Mouse (Mus musculus): ENCODE data around the gene Atl1. TPM values are rescaled to one million over a fixed set of nuclear protein-coding genes. Genes with fewer than 3 reads are reported as not detected.
A peak's percentile ranks its signal among the peaks of the same experiment; 100 is the strongest.

Gene Atl1
- polyA plus RNA-seq (2015; fragmentation: Nextera tagmentation; extraction: Ambion mirVana): 4.5 and 7.2 TPM in 2 replicates

- Histone ChIP-seq H3K4me1 (ENCODE audit: control insufficient read depth, insufficient read depth, low read length) (peaks cover 26% of the 10 kb centered on the region), H3K4me2 (ENCODE audit: low read depth, low read length) (peak within 1 kb of the TSS; percentile 82), H3K36me3 (ENCODE audit: control insufficient read depth, insufficient read depth, low read length) (no peaks in the 10 kb centered on the region), H3K4me3 (replicated peaks; ENCODE audit: low read length) (peak within 1 kb of the TSS; percentile 94), H3K9me3 (replicated peaks; ENCODE audit: control insufficient read depth, low read length) (no peaks in the 10 kb centered on the region), H3K9ac (ENCODE audit: low read length) (peak within 1 kb of the TSS; percentile 97), H3K27ac (ENCODE audit: low read length) (peak within 1 kb of the TSS; percentile 93), H3K27me3 (ENCODE audit: control insufficient read depth, insufficient read depth, low read length) (no peaks in the 10 kb centered on the region)
- under 1% methylated on average over 118 of the region's 118 CpGs for WGBS
- ATAC-seq (ENCODE audit: insufficient read depth, low FRiP score): peak; percentile 94
These were observed at the start of gene Atl1, which contains the start of gene Map4k5 for GRCm38 (mm10) chr12:69892371-69893251. Gene Atl1, plus strand, starts transcription at chr12:69892614. Gene Map4k5, minus strand, starts transcription at chr12:69893200.

- Histone ChIP-seq H3K9me3 (replicated peaks; ENCODE audit: control insufficient read depth, low read length) (no peaks in the 10 kb centered on the region), H3K27me3 (ENCODE audit: control insufficient read depth, insufficient read depth, low read length) (no peaks in the 10 kb centered on the region), H3K4me3 (replicated peaks; ENCODE audit: low read length) (no peak overlapping the region), H3K4me2 (ENCODE audit: low read depth, low read length) (no peak overlapping the region), H3K9ac (ENCODE audit: low read length) (no peak overlapping the region), H3K27ac (ENCODE audit: low read length) (no peak overlapping the region), H3K4me1 (ENCODE audit: control insufficient read depth, insufficient read depth, low read length) (no peaks in the 10 kb centered on the region), H3K36me3 (ENCODE audit: control insufficient read depth, insufficient read depth, low read length) (0 out of 2 replicates have a peak, but pooled peaks cover 8% of the 10 kb centered on the region)
- WGBS: 77% methylated on average over 19 of the region's 19 CpGs
- no peak for ATAC-seq (ENCODE audit: insufficient read depth, low FRiP score)
These were observed 48.6 kb upstream of the Atl1 start for GRCm38 (mm10) chr12:69843531-69844445.

- Histone ChIP-seq H3K4me3 (replicated peaks; ENCODE audit: low read length) (no peak overlapping the region), H3K9ac (ENCODE audit: low read length) (no peak overlapping the region), H3K4me1 (ENCODE audit: control insufficient read depth, insufficient read depth, low read length) (no peaks in the 10 kb centered on the region), H3K9me3 (replicated peaks; ENCODE audit: control insufficient read depth, low read length) (no peaks in the 10 kb centered on the region), H3K4me2 (ENCODE audit: low read depth, low read length) (no peak overlapping the region), H3K36me3 (ENCODE audit: control insufficient read depth, insufficient read depth, low read length) (0 out of 2 replicates have a peak, but pooled peaks cover 8% of the 10 kb centered on the region), H3K27me3 (ENCODE audit: control insufficient read depth, insufficient read depth, low read length) (no peaks in the 10 kb centered on the region), H3K27ac (ENCODE audit: low read length) (no peak overlapping the region)
- no peak for ATAC-seq (ENCODE audit: insufficient read depth, low FRiP score)
- WGBS: 90% methylated on average over 9 of the region's 9 CpGs
These were observed 46.7 kb upstream of the Atl1 start for GRCm38 (mm10) chr12:69845722-69846121.

GRCm38 (mm10) chr12:69846499-69846898 is 45.9 kb upstream of the Atl1 start:
- 0 out of 2 replicates have a peak, but pooled peaks cover 8% of the 10 kb centered on the region for H3K36me3 ChIP-seq (ENCODE audit: control insufficient read depth, insufficient read depth, low read length)
- H3K4me3 ChIP-seq (replicated peaks; ENCODE audit: low read length): no peak overlapping the region
- no peak overlapping the region for H3K9ac ChIP-seq (ENCODE audit: low read length)
- 91% methylated on average over 9 of the region's 9 CpGs for WGBS
- no peaks in the 10 kb centered on the region for H3K9me3 ChIP-seq (replicated peaks; ENCODE audit: control insufficient read depth, low read length)
- no peak for ATAC-seq (ENCODE audit: insufficient read depth, low FRiP score)
- no peaks in the 10 kb centered on the region for H3K27me3 ChIP-seq (ENCODE audit: control insufficient read depth, insufficient read depth, low read length)
- H3K4me1 ChIP-seq (ENCODE audit: control insufficient read depth, insufficient read depth, low read length): no peaks in the 10 kb centered on the region
- H3K4me2 ChIP-seq (ENCODE audit: low read depth, low read length): no peak overlapping the region
- no peak overlapping the region for H3K27ac ChIP-seq (ENCODE audit: low read length)

- H3K27ac ChIP-seq (ENCODE audit: low read length): no peak overlapping the region
These were observed 44.1 kb upstream of the Atl1 start for GRCm38 (mm10) chr12:69848083-69848878.

GRCm38 (mm10) chr12:69852288-69852687 is 40.1 kb upstream of the Atl1 start:
- Histone ChIP-seq H3K27ac (ENCODE audit: low read length) (no peak overlapping the region), H3K36me3 (ENCODE audit: control insufficient read depth, insufficient read depth, low read length) (0 out of 2 replicates have a peak, but pooled peaks cover 5% of the 10 kb centered on the region), H3K4me3 (replicated peaks; ENCODE audit: low read length) (no peak overlapping the region), H3K4me1 (ENCODE audit: control insufficient read depth, insufficient read depth, low read length) (no peaks in the 10 kb centered on the region), H3K27me3 (ENCODE audit: control insufficient read depth, insufficient read depth, low read length) (no peaks in the 10 kb centered on the region), H3K4me2 (ENCODE audit: low read depth, low read length) (no peak overlapping the region), H3K9ac (ENCODE audit: low read length) (no peak overlapping the region), H3K9me3 (replicated peaks; ENCODE audit: control insufficient read depth, low read length) (no peaks in the 10 kb centered on the region)
- WGBS: 87% methylated on average over 9 of the region's 9 CpGs
- ATAC-seq (ENCODE audit: insufficient read depth, low FRiP score): no peak

More at GRCm38 (mm10) chr12:69848083-69848878, 44.1 kb upstream of the Atl1 start:
- H3K4me3 ChIP-seq (replicated peaks; ENCODE audit: low read length): no peak overlapping the region
- 0 out of 2 replicates have a peak, but pooled peaks cover 8% of the 10 kb centered on the region for H3K36me3 ChIP-seq (ENCODE audit: control insufficient read depth, insufficient read depth, low read length)
- no peaks in the 10 kb centered on the region for H3K27me3 ChIP-seq (ENCODE audit: control insufficient read depth, insufficient read depth, low read length)
- 74% methylated on average over 12 of the region's 12 CpGs for WGBS
- no peak overlapping the region for H3K9ac ChIP-seq (ENCODE audit: low read length)
- no peaks in the 10 kb centered on the region for H3K9me3 ChIP-seq (replicated peaks; ENCODE audit: control insufficient read depth, low read length)
- H3K4me1 ChIP-seq (ENCODE audit: control insufficient read depth, insufficient read depth, low read length): no peaks in the 10 kb centered on the region
- ATAC-seq (ENCODE audit: insufficient read depth, low FRiP score): no peak
- no peak overlapping the region for H3K4me2 ChIP-seq (ENCODE audit: low read depth, low read length)

- no peaks in the 10 kb centered on the region for H3K9me3 ChIP-seq (replicated peaks; ENCODE audit: control insufficient read depth, low read length)
- H3K4me1 ChIP-seq (ENCODE audit: control insufficient read depth, insufficient read depth, low read length): peaks cover under 1% of the 10 kb centered on the region; the same call in 1 of the 2 replicates
- WGBS: 79% methylated on average over 11 of the region's 11 CpGs
- no peak overlapping the region for H3K9ac ChIP-seq (ENCODE audit: low read length)
- H3K27me3 ChIP-seq (ENCODE audit: control insufficient read depth, insufficient read depth, low read length): no peaks in the 10 kb centered on the region
- no peak overlapping the region for H3K27ac ChIP-seq (ENCODE audit: low read length)
- H3K4me3 ChIP-seq (replicated peaks; ENCODE audit: low read length): no peak overlapping the region
- ATAC-seq (ENCODE audit: insufficient read depth, low FRiP score): no peak
- 0 out of 2 replicates have a peak, but pooled peaks cover 5% of the 10 kb centered on the region for H3K36me3 ChIP-seq (ENCODE audit: control insufficient read depth, insufficient read depth, low read length)
- no peak overlapping the region for H3K4me2 ChIP-seq (ENCODE audit: low read depth, low read length)
These were observed 39.0 kb upstream of the Atl1 start for GRCm38 (mm10) chr12:69853387-69853786.

- no peak for ATAC-seq (ENCODE audit: insufficient read depth, low FRiP score)
- H3K4me1 ChIP-seq (ENCODE audit: control insufficient read depth, insufficient read depth, low read length): peaks cover 3% of the 10 kb centered on the region; the same call in 1 of the 2 replicates
These were observed 38.5 kb upstream of the Atl1 start for GRCm38 (mm10) chr12:69853942-69854341.

More at GRCm38 (mm10) chr12:69853942-69854341, 38.5 kb upstream of the Atl1 start:
- Histone ChIP-seq H3K36me3 (ENCODE audit: control insufficient read depth, insufficient read depth, low read length) (0 out of 2 replicates have a peak, but pooled peaks cover 5% of the 10 kb centered on the region), H3K27ac (ENCODE audit: low read length) (no peak overlapping the region), H3K27me3 (ENCODE audit: control insufficient read depth, insufficient read depth, low read length) (no peaks in the 10 kb centered on the region), H3K9me3 (replicated peaks; ENCODE audit: control insufficient read depth, low read length) (no peaks in the 10 kb centered on the region), H3K9ac (ENCODE audit: low read length) (no peak overlapping the region), H3K4me2 (ENCODE audit: low read depth, low read length) (no peak overlapping the region), H3K4me3 (replicated peaks; ENCODE audit: low read length) (no peak overlapping the region)
- 81% methylated on average over 2 of the region's 2 CpGs for WGBS
